In genomic region chr11:110271745-110272144, GRCm38 (mm10) we compare ENCODE assay signal across 9 mouse cellular contexts. TPM values are rescaled to one million over a fixed set of nuclear protein-coding genes. Genes with fewer than 3 reads are reported as not detected.
A peak's percentile ranks its signal among the peaks of the same experiment; 100 is the strongest.
DNase-seq lines count a peak whose midpoint lies in the region; ATAC-seq and TF ChIP-seq lines count a peak whose summit lies in the region.
"Had no signal": no experiment of that assay in that cellular context is flagged by ENCODE, and none has a peak within 500 bp of the region (broad histone marks: within the 10 kb centered on the region; RNA-seq: fewer than 3 reads in every experiment).

No protein-coding gene starts in this region.

- H3K27me3 ChIP-seq in embryonic facial prominence, embryonic 14.5 days (replicated peaks; ENCODE audit: control insufficient read depth, insufficient read depth, low read length) = no peaks in the 10 kb centered on the region
- H3K27me3 ChIP-seq in hindbrain, postnatal 0 days (ENCODE audit: insufficient read depth, low read length) = no peaks in the 10 kb centered on the region
- H3K27me3 ChIP-seq: liver, embryonic 15.5 days had no signal

- DNase-seq in heart, adult 8-10 months (ENCODE audit: low spot score) = peak; percentile 66
- no peak for DNase-seq in heart, postnatal 25 days (ENCODE audit: low spot score)
- peak; percentile 67 for DNase-seq in adrenal gland, postnatal 14 days
- DNase-seq in embryonic facial prominence, embryonic 14.5 days (ENCODE audit: low spot score) = peak; percentile 83
- peak; percentile 92 for DNase-seq in hindbrain, postnatal 0 days (ENCODE audit: low spot score)
- DNase-seq in left cerebral cortex, postnatal 10 days (ENCODE audit: extremely low spot score in 1 of 2, low spot score in 2 of 2) = peak; percentile 49 to 57
- DNase-seq in mesoderm, embryonic 11.5 days (ENCODE audit: low read depth, low spot score) = peak; percentile 84
- DNase-seq in spleen, adult 12 weeks (ENCODE audit: low spot score) = peak; percentile 37

- peak; percentile 76; the same call in 1 of the 2 replicates for ATAC-seq in embryonic facial prominence, embryonic 14.5 days (ENCODE audit: low read depth)
- ATAC-seq in hindbrain, postnatal 0 days = peak; percentile 69

- WGBS in embryonic facial prominence, embryonic 14.5 days = 5% methylated on average over 5 of the region's 5 CpGs
- 2% methylated on average over 5 of the region's 5 CpGs for WGBS in hindbrain, postnatal 0 days

- no peak overlapping the region for H3K4me3 ChIP-seq in embryonic facial prominence, embryonic 14.5 days (ENCODE audit: low read depth, low read length)
- no peak overlapping the region for H3K4me3 ChIP-seq in hindbrain, postnatal 0 days (ENCODE audit: low read length)
- H3K4me3 ChIP-seq: liver, embryonic 15.5 days had no signal

- no peaks in the 10 kb centered on the region for H3K9me3 ChIP-seq in embryonic facial prominence, embryonic 14.5 days (ENCODE audit: control insufficient read depth, low read length)
- no peaks in the 10 kb centered on the region for H3K9me3 ChIP-seq in hindbrain, postnatal 0 days (ENCODE audit: low read length)
- H3K9me3 ChIP-seq: liver, embryonic 15.5 days had no signal

- H3K36me3 ChIP-seq in embryonic facial prominence, embryonic 14.5 days (ENCODE audit: control insufficient read depth, insufficient read depth, low read length) = peaks cover 4% of the 10 kb centered on the region; the same call in 1 of the 2 replicates
- H3K36me3 ChIP-seq in hindbrain, postnatal 0 days (ENCODE audit: insufficient read depth, low read length) = peaks cover 3% of the 10 kb centered on the region; the same call in 1 of the 2 replicates
- H3K36me3 ChIP-seq: liver, embryonic 15.5 days had no signal

- H3K9ac ChIP-seq in embryonic facial prominence, embryonic 14.5 days (ENCODE audit: low read depth, low read length) = no peak overlapping the region
- H3K9ac ChIP-seq in hindbrain, postnatal 0 days (replicated peaks; ENCODE audit: low read length) = no peak overlapping the region
- H3K9ac ChIP-seq: liver, embryonic 15.5 days had no signal

- intact Hi-C loops in heart, postnatal 25 days (cut with DNase I) = loop anchor here (1.0 kb wide), 1 partner anchor 398 kb away; no protein-coding TSS in a partner anchor
- intact Hi-C loops in left cerebral cortex, postnatal 10 days (cut with DNase I) = loop anchor here (10.0 kb wide), 2 partner anchors 317 to 617 kb away; no protein-coding TSS in a partner anchor

- H3K4me2 ChIP-seq in embryonic facial prominence, embryonic 14.5 days (ENCODE audit: low read depth, low read length) = no peak overlapping the region
- no peak overlapping the region for H3K4me2 ChIP-seq in hindbrain, postnatal 0 days (ENCODE audit: low read depth, low read length)
- H3K4me2 ChIP-seq: liver, embryonic 15.5 days had no signal

- H3K4me1 ChIP-seq in embryonic facial prominence, embryonic 14.5 days (ENCODE audit: control insufficient read depth, insufficient read depth, low read length) = no peaks in the 10 kb centered on the region
- H3K4me1 ChIP-seq in hindbrain, postnatal 0 days (ENCODE audit: insufficient read depth, low read length) = no peaks in the 10 kb centered on the region

- peak; percentile 88 for TF ChIP-seq CTCF in hindbrain, postnatal 0 days (IDR thresholded peaks at IDR 0.05; ENCODE audit: low read depth)

- H3K27ac ChIP-seq in embryonic facial prominence, embryonic 14.5 days (replicated peaks; ENCODE audit: low read depth, low read length) = no peak overlapping the region
- H3K27ac ChIP-seq in hindbrain, postnatal 0 days = no peak overlapping the region
- H3K27ac ChIP-seq: liver, embryonic 15.5 days had no signal

RNA-seq across cellular contexts. Expression of gene Abca6, which starts 20.2 kb away (rescaled TPM):
- total RNA-seq in heart, adult 8-10 months (2022) = 1 to 10 TPM; 4.0 to 7.5 (median 6.2) TPM
- total RNA-seq in heart, postnatal 25 days (2021) = 1 to 10 TPM; 5.9 to 8.3 TPM
- 5.9 and 19.0 TPM in 2 replicates for total RNA-seq in adrenal gland, postnatal 14 days (2021)
- polyA plus RNA-seq in embryonic facial prominence, embryonic 14.5 days (2014; fragmentation: Nextera tagmentation; extraction: Ambion mirVana) = 1.3 and 1.6 TPM in 2 replicates
- total RNA-seq in hindbrain, postnatal 0 days (2014; rRNA removed) = 0.63 and 0.93 TPM in 2 replicates
- 0.75 and 0.76 TPM in 2 replicates for polyA plus RNA-seq in hindbrain, postnatal 0 days (2015; fragmentation: Nextera tagmentation; extraction: Ambion mirVana)
- total RNA-seq in left cerebral cortex, postnatal 10 days (2021) = 1 to 10 TPM; 1.1 to 1.4 TPM
